Mouse (Mus musculus) layer of hippocampus, adult 2 months (tissue): ENCODE results near the gene Samhd1. TPM values are rescaled to one million over a fixed set of nuclear protein-coding genes. Genes with fewer than 3 reads are reported as not detected.

Experiments
- DNase-seq, 2 experiments: peaks; one replicate each; pipeline ENCODE4 v3.0.0; 2022; ENCODE audit warnings: low spot score in 2 of 2
- H3K27ac ChIP-seq: fragments of 200-600 bp; 2 replicates; pipeline ENCODE4 v1.8.1; 2022
- H3K4me3 ChIP-seq: fragments of 200-600 bp; 2 replicates; pipeline ENCODE4 v1.8.1; 2022; ENCODE audit warnings: mild to moderate bottlenecking
- CTCF ChIP-seq: fragments of 200-600 bp; conservative IDR thresholded peaks from 2 replicates; pipeline ENCODE4 v1.8.1; 2022; ENCODE audit warnings: antibody characterized with exemption, mild to moderate bottlenecking, moderate library complexity
- total RNA-seq, 2 experiments: library from RNA; stranded (reverse); gene quantifications; 2 replicates each; pipeline ENCODE4 v1.2.3; 2021

Samhd1 gene
- total RNA-seq, 2 experiments from 2014 or later = 14.3 to 16.8 TPM

GRCm38 (mm10) chr2:157132686-157133540 lies 2.2 kb downstream of the Samhd1 start:
- Histone ChIP-seq H3K27ac (no peak overlapping the region), H3K4me3 (no peak overlapping the region)
- no peak for DNase-seq
- TF ChIP-seq CTCF = no peak

DNA sequence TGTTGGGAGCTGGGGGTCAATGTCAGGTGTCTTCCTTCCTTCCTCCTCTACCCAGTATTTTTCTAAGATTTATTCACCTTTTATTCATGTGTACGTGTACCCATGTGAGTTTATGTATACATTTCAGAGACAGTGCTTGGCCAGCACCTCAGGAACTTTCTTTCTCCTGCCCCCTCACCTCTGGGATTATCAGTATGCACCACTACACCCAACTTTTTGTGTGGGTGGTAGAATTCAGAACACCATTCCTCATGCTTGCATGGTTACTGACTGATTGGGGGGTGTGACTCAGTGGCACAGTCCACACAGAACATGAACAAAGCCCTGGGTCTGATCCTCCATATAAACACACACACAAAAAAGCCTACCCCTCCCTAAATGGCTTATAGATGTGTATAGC lies 3.0 kb downstream of the Samhd1 start:
- no peak for TF ChIP-seq CTCF
- no peak overlapping the region for H3K4me3 ChIP-seq
- H3K27ac ChIP-seq = no peak overlapping the region
- DNase-seq = no peak

- DNase-seq = no peak
These were observed 4.1 kb downstream of the Samhd1 start for GRCm38 (mm10) chr2:157130813-157131514.

GRCm38 (mm10) chr2:157129601-157130164 lies 5.4 kb downstream of the Samhd1 start:
- DNase-seq = no peak
- no peak overlapping the region for H3K4me3 ChIP-seq
- peak overlapping the region; percentile 28; the same call in 1 of the 2 replicates for H3K27ac ChIP-seq
- no peak for TF ChIP-seq CTCF

More at GRCm38 (mm10) chr2:157130813-157131514, 4.1 kb downstream of the Samhd1 start:
- Histone ChIP-seq H3K27ac (peak overlapping the region; percentile 4; the same call in 1 of the 2 replicates), H3K4me3 (no peak overlapping the region)
- TF ChIP-seq CTCF = no peak

DNA sequence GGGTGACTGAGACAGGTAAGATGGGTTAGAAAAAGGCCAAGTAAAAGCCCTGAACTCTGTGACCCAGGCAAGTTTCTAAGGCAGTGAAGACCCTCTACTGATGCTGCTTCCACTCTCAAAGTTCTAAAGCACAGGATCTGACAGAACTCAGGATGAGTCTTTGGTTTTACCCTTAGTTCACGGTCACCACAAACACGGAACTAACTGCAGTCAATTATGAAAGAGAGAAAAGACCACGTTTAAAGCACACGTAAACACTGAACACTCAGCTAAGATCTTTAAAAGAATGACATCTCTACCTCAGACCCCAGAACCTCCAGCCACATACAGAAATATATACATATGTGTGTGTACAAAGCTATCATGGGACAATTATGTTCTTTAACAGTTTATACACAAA lies 6.0 kb downstream of the Samhd1 start:
- no peak for TF ChIP-seq CTCF
- H3K4me3 ChIP-seq = no peak overlapping the region
- DNase-seq = no peak

DNA sequence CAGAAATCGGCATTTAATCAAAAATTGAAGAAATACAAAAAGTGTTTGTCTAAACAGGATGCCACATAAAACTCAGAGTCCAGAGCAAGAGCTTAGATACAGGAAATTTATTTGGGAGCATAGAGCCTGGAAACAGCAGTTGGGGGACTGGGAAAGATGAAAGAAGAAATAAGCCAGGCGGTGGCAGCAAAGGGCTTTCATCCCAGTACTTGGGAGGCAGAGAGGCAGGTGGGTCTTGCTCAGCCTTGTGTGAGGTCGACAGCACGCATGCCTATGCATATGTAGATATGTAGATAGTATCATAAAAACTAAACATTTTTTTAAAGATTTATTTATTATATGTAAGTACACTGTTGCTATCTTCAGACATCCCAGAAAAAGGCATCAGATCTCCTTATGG lies 7.0 kb downstream of the Samhd1 start:
- peak; percentile 70 for TF ChIP-seq CTCF
- DNase-seq = peak in 1 of 2 experiments; percentile 34
- Histone ChIP-seq H3K4me3 (no peak overlapping the region), H3K27ac (no peak overlapping the region)

More for the DNA sequence above, 6.0 kb downstream of the Samhd1 start:
- H3K27ac ChIP-seq = no peak overlapping the region

GRCm38 (mm10) chr2:157127370-157127769 lies 7.7 kb downstream of the Samhd1 start:
- Histone ChIP-seq H3K4me3 (no peak overlapping the region), H3K27ac (no peak overlapping the region)
- no peak for DNase-seq
- no peak for TF ChIP-seq CTCF

DNA sequence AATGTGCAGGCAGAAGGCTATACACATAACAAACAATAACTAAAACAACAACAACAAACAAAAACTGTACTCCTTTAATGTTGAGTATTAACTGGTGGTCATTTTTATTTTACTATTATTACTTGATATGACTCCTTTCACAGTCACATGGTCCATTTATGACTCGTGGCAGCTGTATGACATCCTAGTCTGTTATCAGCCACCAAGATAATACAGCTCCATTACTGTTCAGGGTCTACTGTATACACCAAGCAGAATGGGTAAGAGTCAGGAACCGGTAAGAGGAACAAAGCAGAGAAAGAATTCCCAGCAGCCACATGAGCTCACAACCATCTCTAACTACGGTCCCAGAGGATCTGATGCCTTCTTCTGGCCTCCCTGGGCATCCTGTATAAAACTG lies 9.8 kb downstream of the Samhd1 start:
- DNase-seq = no peak
- no peak overlapping the region for H3K4me3 ChIP-seq
- TF ChIP-seq CTCF = no peak
- no peak overlapping the region for H3K27ac ChIP-seq

DNA sequence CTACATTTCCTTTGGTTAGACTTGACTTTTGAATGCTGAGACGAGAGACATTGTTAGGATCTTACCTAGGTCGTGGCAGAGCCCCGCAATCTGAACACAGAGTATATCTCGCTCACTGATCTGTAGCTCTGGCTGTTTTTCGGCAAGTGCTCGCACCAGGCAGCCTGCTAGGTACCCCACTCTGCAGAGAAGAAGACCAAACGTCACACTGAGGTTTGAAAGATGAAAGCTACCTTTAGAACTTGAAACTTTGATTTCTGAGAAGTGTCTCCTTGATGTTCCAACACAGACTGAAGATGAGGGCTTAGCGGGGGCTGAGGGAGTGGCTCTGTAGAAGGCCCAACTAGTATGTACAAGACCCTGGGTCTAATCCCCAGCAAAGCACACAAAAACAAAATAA lies 13.3 kb downstream of the Samhd1 start:
- no peak overlapping the region for H3K27ac ChIP-seq
- no peak overlapping the region for H3K4me3 ChIP-seq
- no peak for DNase-seq
- TF ChIP-seq CTCF = no peak

DNA sequence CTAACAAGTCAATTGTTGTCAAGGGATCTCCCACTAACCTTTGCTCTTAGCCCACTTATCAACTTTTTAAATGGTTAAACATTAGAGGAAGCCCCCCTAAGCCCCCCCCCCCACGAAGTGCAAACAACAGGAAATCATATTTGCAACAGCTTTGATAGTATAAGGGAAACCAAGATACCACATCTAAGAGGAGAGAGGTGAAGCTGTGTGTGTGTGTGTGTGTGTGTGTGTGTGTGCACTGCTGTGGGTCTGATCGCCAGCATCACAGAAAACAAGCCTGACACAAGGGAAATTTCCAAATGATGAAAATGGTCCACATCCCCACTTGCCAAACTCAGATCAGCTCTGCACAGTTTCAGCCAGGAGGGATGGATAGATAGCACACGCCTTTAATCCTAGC lies 16.0 kb downstream of the Samhd1 start:
- no peak for TF ChIP-seq CTCF
- no peak overlapping the region for H3K27ac ChIP-seq
- DNase-seq = no peak

DNA sequence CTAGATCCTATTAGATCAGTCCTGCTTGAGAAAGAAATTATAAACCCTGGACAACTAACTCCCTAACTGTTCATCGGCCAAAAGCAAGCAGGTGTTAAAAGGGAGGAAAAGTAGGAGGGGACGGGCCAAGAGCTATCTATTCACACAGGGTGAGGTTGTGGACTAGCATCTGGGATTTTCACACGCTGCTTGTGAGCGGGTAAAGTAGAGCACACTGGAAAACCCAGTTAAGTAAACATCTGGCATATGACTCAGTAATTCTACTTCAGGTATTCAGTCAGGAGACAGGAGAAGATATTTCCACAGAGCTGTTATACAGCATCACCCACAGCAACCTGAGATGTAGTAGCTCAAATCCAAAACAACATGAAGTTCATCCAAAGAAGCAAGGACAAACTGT lies 16.5 kb downstream of the Samhd1 start:
- H3K27ac ChIP-seq = no peak overlapping the region
- no peak overlapping the region for H3K4me3 ChIP-seq
- no peak for TF ChIP-seq CTCF
- DNase-seq = no peak

More for the DNA sequence above, 16.0 kb downstream of the Samhd1 start:
- H3K4me3 ChIP-seq = no peak overlapping the region

DNA sequence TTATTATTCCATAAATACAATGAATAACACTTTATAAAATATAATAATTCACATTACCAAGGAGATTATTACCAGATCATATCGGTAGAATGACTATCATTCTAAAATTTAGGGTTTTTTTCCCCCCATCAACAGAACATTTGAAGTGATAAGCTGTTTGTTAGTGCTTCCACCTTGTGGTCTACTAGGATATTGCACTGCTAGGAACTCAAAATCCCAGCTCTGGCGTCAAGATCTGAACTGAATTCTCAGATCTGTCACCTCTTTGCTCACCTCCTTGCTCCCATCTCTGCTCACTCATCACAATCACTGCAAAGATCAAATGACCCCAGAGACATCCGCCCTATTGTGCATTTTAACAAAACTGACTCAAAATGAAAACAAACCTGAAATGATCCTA lies 18.1 kb downstream of the Samhd1 start:
- peak in 1 of 2 experiments; percentile 47 for DNase-seq
- TF ChIP-seq CTCF = peak; percentile 90
- no peak overlapping the region for H3K4me3 ChIP-seq
- no peak overlapping the region for H3K27ac ChIP-seq

DNA sequence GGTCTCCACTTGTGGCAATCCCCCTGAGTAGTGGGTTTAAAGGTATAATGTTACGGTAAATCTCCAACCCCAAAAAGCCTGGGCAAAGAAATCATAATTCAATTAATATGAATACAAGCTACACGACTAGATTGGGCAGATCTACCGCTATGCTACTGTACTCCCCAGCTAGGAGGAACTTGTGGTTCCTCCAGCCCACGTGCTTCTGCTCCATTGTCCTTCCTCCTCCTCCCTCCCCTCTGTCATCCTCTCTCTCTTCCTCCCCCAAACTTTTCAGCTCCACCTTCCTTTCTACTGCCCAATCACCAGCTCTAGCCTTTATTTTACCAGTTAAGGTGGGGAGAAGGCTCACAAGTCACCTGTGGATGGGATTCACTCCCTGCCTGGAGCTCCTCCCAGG lies 26.8 kb downstream of the Samhd1 start:
- Histone ChIP-seq H3K4me3 (no peak overlapping the region), H3K27ac (no peak overlapping the region)
- TF ChIP-seq CTCF = no peak
- no peak for DNase-seq
